Mouse (Mus musculus) yolk sac, embryonic 10.5 days (tissue): Measurements from ENCODE around the gene Naa60.
A peak's percentile ranks its signal among the peaks of the same experiment; 100 is the strongest.

Source experiments
- DNase-seq: peaks from one replicate; pipeline ENCODE4 v3.0.0-alpha.2; 2017; ENCODE audit warnings: low spot score

Gene Naa60

GRCm38 (mm10) chr16:3891621-3892295 is 19.6 kb downstream of the Naa60 start:
- DNase-seq = no peak

GRCm38 (mm10) chr16:3893739-3894138 is 21.6 kb downstream of the Naa60 start:
- no peak for DNase-seq

- DNase-seq = peak; percentile 15
Observed at GRCm38 (mm10) chr16:3895173-3895792, 23.1 kb downstream of the Naa60 start.

- DNase-seq = no peak
Observed at GRCm38 (mm10) chr16:3896046-3896445, 23.9 kb downstream of the Naa60 start.

GRCm38 (mm10) chr16:3896553-3896952 is 24.4 kb downstream of the Naa60 start:
- no peak for DNase-seq

- no peak for DNase-seq
Observed at GRCm38 (mm10) chr16:3907471-3907870, 35.3 kb downstream of the Naa60 start.

GRCm38 (mm10) chr16:3908537-3909111 is 36.4 kb downstream of the Naa60 start, which contains the start of the genes 1700037C18Rik and Cluap1:
Gene 1700037C18Rik, minus strand, starts transcription at chr16:3908689.
Gene Cluap1, plus strand, starts transcription at chr16:3908801.
- peak; percentile 92 for DNase-seq

- no peak for DNase-seq
Observed at GRCm38 (mm10) chr16:3909118-3909517, 36.9 kb downstream of the Naa60 start.

GRCm38 (mm10) chr16:3920756-3921155 is 48.6 kb downstream of the Naa60 start:
- no peak for DNase-seq

- DNase-seq = peak; percentile 7
Observed at GRCm38 (mm10) chr16:3923515-3923914, 51.3 kb downstream of the Naa60 start.

GRCm38 (mm10) chr16:3923966-3924365 is 51.8 kb downstream of the Naa60 start:
- DNase-seq = no peak

GRCm38 (mm10) chr16:3928582-3928981 is 56.4 kb downstream of the Naa60 start:
- no peak for DNase-seq

GRCm38 (mm10) chr16:3929151-3929550 is 57.0 kb downstream of the Naa60 start:
- DNase-seq = no peak

- DNase-seq = no peak
Observed at GRCm38 (mm10) chr16:3933536-3933935, 61.4 kb downstream of the Naa60 start.

GRCm38 (mm10) chr16:3934091-3934490 is 61.9 kb downstream of the Naa60 start:
- no peak for DNase-seq

- DNase-seq = no peak
Observed at GRCm38 (mm10) chr16:3934701-3935100, 62.5 kb downstream of the Naa60 start.

- no peak for DNase-seq
Observed at GRCm38 (mm10) chr16:3951141-3951540, 79.0 kb downstream of the Naa60 start.
